Mouse (Mus musculus) C2C12 (cell line): ENCODE measurements around the gene Chrnb1. TPM values are rescaled to one million over a fixed set of nuclear protein-coding genes. Genes with fewer than 3 reads are reported as not detected.

Experiments
- H3K27me3 ChIP-seq: one replicate; pipeline ENCODE4 v1.6.1; 2011; ENCODE audit not compliant: control insufficient read depth, insufficient read depth, insufficient read length
- H3K36me3 ChIP-seq: one replicate; pipeline ENCODE4 v1.6.1; 2011; ENCODE audit not compliant: control insufficient read depth, insufficient read depth
- H3K4me3 ChIP-seq: one replicate; pipeline ENCODE4 v1.5.1; 2011; ENCODE audit warnings: mild to moderate bottlenecking, control low read depth; ENCODE audit not compliant: poor library complexity, insufficient read depth, severe bottlenecking
- H3K79me2 ChIP-seq: one replicate; pipeline ENCODE4 v1.6.1; 2011; ENCODE audit not compliant: control insufficient read depth, insufficient read depth
- H3K79me3 ChIP-seq: one replicate; pipeline ENCODE4 v1.6.1; 2011; ENCODE audit warnings: low read depth, control low read depth
- H3ac ChIP-seq: one replicate; pipeline ENCODE3; 2011; ENCODE audit warnings: low read depth; ENCODE audit not compliant: control insufficient read depth, insufficient read length
- CEBPB ChIP-seq: IDR thresholded peaks from one replicate; pipeline ENCODE4 v1.6.1; 2011; ENCODE audit warnings: low read depth, mild to moderate bottlenecking, control low read depth, moderate library complexity
- CTCF ChIP-seq: IDR thresholded peaks from one replicate; pipeline ENCODE4 v1.5.1; 2011; ENCODE audit not compliant: control insufficient read depth, insufficient read depth, insufficient read length
- FOSL1 ChIP-seq: IDR thresholded peaks from one replicate; pipeline ENCODE4 v1.8.0; 2011; ENCODE audit warnings: mild to moderate bottlenecking, low read length; ENCODE audit not compliant: poor library complexity, insufficient read depth, severe bottlenecking
- MAX ChIP-seq: IDR thresholded peaks from one replicate; pipeline ENCODE4 v1.6.1; 2011; ENCODE audit warnings: mild to moderate bottlenecking, control low read depth
- MYOD1 ChIP-seq: IDR thresholded peaks from one replicate; pipeline ENCODE4 v1.6.1; 2011; ENCODE audit warnings: low read depth; ENCODE audit not compliant: control insufficient read depth, insufficient read length
- MYOG ChIP-seq: IDR thresholded peaks from one replicate; pipeline ENCODE4 v1.6.1; 2011; ENCODE audit not compliant: control insufficient read depth, insufficient read length; ENCODE audit errors: extremely low read depth
- USF1 ChIP-seq: IDR thresholded peaks from one replicate; pipeline ENCODE4 v1.6.1; 2011; ENCODE audit warnings: low read depth, mild to moderate bottlenecking, control low read depth, moderate library complexity
- polyA plus RNA-seq: library from polyadenylated mRNA; unstranded; fragments of >200 nt; fragmentation: generic; extraction: Trizol; gene quantifications from one replicate; pipeline ENCODE4 v1.2.1, GENCODE M21; 2012; ENCODE audit warnings: missing spikeins

The Chrnb1 gene
- polyA plus RNA-seq, 1 experiment, result 37.7 TPM

DNA sequence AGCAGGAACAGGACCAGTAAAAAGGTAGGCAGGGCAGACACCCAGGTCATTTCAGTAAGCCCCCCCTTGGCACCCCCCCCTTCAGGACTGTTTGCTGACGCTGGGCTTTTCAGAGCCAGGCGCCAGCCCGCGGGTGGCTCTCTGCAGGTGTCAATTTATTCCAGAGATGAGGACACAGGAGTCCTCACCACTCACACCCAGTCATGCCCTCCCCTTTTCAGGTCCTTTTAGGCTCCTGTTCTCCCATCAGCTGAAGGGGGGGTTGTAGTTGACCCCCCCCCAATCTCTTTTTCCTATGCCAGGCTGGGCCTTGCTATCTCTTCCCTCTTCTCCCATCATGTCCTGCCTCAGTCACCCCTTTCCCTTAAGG lies 40.2 kb upstream of the Chrnb1 start:
- no peaks in the 10 kb centered on the region for H3K79me3 ChIP-seq
- H3K4me3 ChIP-seq, result peak overlapping the region; percentile 6
- TF ChIP-seq CEBPB, result no peak
- TF ChIP-seq CTCF, result no peak
- TF ChIP-seq MYOD1, result no peak
- no peak for TF ChIP-seq FOSL1
- TF ChIP-seq MYOG, result no peak
- TF ChIP-seq USF1, result no peak
- no peak for TF ChIP-seq MAX
- H3K36me3 ChIP-seq, result peaks cover 12% of the 10 kb centered on the region
- no peaks in the 10 kb centered on the region for H3K27me3 ChIP-seq
- H3ac ChIP-seq, result no peak overlapping the region
- peaks cover 18% of the 10 kb centered on the region for H3K79me2 ChIP-seq

GRCm38 (mm10) chr11:69835326-69835965 lies 39.7 kb upstream of the Chrnb1 start:
- H3K79me2 ChIP-seq, result peaks cover 18% of the 10 kb centered on the region
- no peak for TF ChIP-seq CTCF
- TF ChIP-seq USF1, result no peak
- TF ChIP-seq CEBPB, result no peak
- TF ChIP-seq FOSL1, result no peak
- no peak for TF ChIP-seq MYOG
- TF ChIP-seq MAX, result no peak
- no peak for TF ChIP-seq MYOD1
- H3K79me3 ChIP-seq, result no peaks in the 10 kb centered on the region
- peaks cover 12% of the 10 kb centered on the region for H3K36me3 ChIP-seq
- no peak overlapping the region for H3ac ChIP-seq
- no peaks in the 10 kb centered on the region for H3K27me3 ChIP-seq
- H3K4me3 ChIP-seq, result peak overlapping the region; percentile 6

- Histone ChIP-seq H3K27me3 (no peaks in the 10 kb centered on the region), H3K4me3 (no peak overlapping the region)
- TF ChIP-seq MYOG (no peak), CEBPB (no peak), MYOD1 (no peak), CTCF (no peak), USF1 (no peak), MAX (no peak)
These were observed 38.3 kb upstream of the Chrnb1 start for GRCm38 (mm10) chr11:69834001-69834549.

DNA sequence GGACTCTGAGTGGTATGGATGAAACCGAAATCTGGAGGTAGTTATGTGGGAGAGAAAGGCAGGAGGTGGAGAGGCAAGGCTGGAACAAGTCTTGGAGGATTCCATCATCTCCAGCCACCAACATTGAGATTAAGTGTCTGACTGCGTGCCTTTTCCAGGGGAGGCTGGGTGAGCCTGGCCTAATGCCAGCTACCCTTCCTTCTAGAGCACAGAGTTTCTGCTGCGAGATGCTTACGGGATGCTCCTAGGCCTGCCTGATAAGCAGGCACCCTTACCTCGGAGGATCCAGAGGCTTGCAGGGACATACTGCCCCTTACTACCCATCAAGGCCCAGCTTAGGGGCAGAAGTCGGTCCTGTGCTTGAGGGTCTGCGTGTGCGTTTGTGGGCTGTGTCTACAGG lies 37.8 kb upstream of the Chrnb1 start:
- Histone ChIP-seq H3K79me3 (no peaks in the 10 kb centered on the region), H3K27me3 (no peaks in the 10 kb centered on the region), H3K4me3 (no peak overlapping the region), H3K79me2 (peaks cover 9% of the 10 kb centered on the region), H3ac (no peak overlapping the region), H3K36me3 (peaks cover 12% of the 10 kb centered on the region)
- TF ChIP-seq FOSL1, result no peak
- TF ChIP-seq USF1, result no peak
- TF ChIP-seq CEBPB, result no peak
- TF ChIP-seq CTCF, result no peak
- no peak for TF ChIP-seq MAX
- no peak for TF ChIP-seq MYOG
- TF ChIP-seq MYOD1, result no peak

More at GRCm38 (mm10) chr11:69834001-69834549, 38.3 kb upstream of the Chrnb1 start:
- Histone ChIP-seq H3ac (no peak overlapping the region), H3K79me2 (peaks cover 13% of the 10 kb centered on the region), H3K36me3 (peaks cover 12% of the 10 kb centered on the region), H3K79me3 (no peaks in the 10 kb centered on the region)

- no peak overlapping the region for H3K4me3 ChIP-seq
- H3ac ChIP-seq, result no peak overlapping the region
- H3K79me2 ChIP-seq, result no peaks in the 10 kb centered on the region
- TF ChIP-seq MAX, result no peak
- no peak for TF ChIP-seq FOSL1
- no peak for TF ChIP-seq CTCF
- TF ChIP-seq CEBPB, result no peak
- no peak for TF ChIP-seq MYOG
- TF ChIP-seq USF1, result no peak
- H3K36me3 ChIP-seq, result peaks cover 22% of the 10 kb centered on the region
- H3K79me3 ChIP-seq, result no peaks in the 10 kb centered on the region
- no peaks in the 10 kb centered on the region for H3K27me3 ChIP-seq
These were observed 33.1 kb upstream of the Chrnb1 start for GRCm38 (mm10) chr11:69828832-69829231.

DNA sequence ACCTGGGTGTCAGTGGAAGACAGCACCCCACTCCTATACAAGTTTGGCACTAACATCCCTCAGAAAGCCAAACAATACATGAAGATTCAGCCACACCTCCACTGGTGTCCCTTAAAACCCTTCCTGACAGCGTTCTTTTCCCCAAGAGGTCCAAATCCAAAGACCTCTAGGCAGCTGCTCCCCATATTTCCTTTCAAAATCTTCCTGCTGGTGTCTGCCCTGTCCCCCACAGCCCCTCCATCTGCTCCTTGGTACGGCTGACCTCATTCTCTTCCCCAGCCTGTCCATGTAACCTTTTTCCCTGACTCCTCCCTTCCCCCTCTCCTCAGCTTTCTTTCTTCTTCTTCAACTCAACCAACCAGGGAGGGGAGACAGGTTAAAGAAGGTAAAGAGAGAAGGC lies 27.7 kb upstream of the Chrnb1 start:
- no peak for TF ChIP-seq MAX
- no peak for TF ChIP-seq CTCF
- no peak for TF ChIP-seq MYOG
- no peak for TF ChIP-seq MYOD1
- TF ChIP-seq CEBPB, result no peak
- no peak for TF ChIP-seq USF1
- no peak for TF ChIP-seq FOSL1
- H3K79me2 ChIP-seq, result no peaks in the 10 kb centered on the region
- no peaks in the 10 kb centered on the region for H3K27me3 ChIP-seq
- no peaks in the 10 kb centered on the region for H3K79me3 ChIP-seq
- H3K36me3 ChIP-seq, result peaks cover 10% of the 10 kb centered on the region
- no peak overlapping the region for H3ac ChIP-seq
- H3K4me3 ChIP-seq, result no peak overlapping the region
